Mouse (Mus musculus): Measurements from ENCODE around the gene Rtn2. TPM values are rescaled to one million over a fixed set of nuclear protein-coding genes. Genes with fewer than 3 reads are reported as not detected.

Rtn2 gene
- total RNA-seq, 2 experiments from 2014 or later: 128 to 129 TPM

- no peak for DNase-seq (ENCODE audit: low spot score in 2 of 2)
Observed at GRCm38 (mm10) chr7:19316451-19317161, 34.2 kb downstream of the Rtn2 start.

DNA sequence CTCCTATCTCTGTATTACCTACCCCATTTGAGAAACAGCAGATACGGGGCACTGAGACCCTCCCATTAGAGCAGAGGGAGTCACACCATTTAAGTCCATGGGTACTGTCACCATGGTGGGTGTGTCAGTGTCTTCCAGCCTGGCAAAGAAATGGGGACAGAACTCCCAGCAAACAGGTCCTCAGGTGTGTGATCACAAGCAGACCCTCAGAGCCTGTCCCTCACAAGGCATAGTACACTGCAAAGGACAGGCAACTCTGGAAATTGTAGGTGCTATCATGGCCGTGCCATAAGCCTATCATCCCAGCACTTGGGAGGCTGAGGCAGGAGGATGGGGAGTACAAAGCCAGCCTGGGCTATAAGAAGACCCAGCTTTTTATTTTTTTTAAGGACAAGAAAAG lies 35.8 kb downstream of the Rtn2 start:
- DNase-seq (ENCODE audit: low spot score in 2 of 2): no peak

DNA sequence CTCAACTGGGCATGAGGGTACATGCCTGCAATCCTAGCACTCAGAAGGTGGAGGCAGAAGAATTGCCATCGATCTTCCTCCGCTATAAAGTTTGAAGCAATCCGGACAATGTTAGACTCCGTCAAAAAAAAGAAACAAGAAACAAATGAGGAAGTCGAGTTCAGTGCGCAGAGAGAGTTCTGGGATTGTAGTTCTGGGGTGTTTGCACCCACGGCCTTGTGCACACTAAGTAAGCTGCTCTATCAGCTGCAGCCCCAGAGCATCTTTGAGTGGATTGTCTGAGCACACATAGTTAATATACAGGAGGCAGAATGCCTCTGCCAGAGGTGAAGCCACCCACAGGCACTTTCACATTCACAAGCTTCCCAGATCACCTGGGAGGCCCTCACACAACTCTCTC lies 36.3 kb downstream of the Rtn2 start:
- DNase-seq (ENCODE audit: low spot score in 2 of 2): no peak

GRCm38 (mm10) chr7:19319458-19319857 lies 37.0 kb downstream of the Rtn2 start:
- no peak for DNase-seq (ENCODE audit: low spot score in 2 of 2)

DNA sequence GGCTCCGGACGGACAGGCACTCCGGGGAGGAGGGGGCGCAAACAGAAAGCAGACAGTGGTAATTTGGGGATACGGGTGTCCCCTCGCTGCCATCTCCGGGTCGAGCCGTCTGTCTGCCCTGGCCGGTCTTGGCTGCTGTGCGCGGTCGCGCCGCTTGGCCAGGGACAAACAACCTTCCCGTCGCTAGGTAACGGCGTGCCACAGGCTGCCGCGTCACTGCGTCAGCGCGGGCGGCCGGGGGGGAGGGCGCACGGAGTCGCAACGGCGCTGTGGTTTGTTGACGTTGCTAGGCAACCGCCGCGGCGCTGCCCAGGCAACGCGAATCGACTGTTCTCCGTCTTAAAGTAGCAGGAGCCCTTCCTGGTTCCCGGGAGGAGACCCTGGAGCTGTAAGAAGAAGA lies 37.5 kb downstream of the Rtn2 start:
- peak; percentile 93 to 96 for DNase-seq (ENCODE audit: low spot score in 2 of 2)

DNA sequence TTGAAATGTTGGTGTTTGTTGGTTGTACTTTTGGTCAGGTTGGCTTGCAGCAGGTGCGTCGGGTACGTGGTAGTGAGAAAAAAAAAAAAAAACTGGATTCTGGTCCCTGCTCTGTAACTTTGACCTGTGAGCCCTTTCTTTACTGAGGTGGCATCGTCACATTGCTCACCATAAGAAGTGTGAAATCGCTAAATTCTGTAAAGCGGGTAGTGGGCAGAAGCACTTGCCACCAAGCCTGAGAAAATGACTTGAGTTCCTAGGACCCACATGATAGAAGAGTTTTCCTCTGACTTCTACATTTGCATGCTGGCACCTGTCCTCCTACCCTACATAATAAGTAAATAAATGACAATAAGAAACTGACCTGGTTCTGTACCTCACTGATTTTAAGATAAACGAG lies 38.2 kb downstream of the Rtn2 start:
- DNase-seq (ENCODE audit: low spot score in 2 of 2): no peak

GRCm38 (mm10) chr7:19321464-19321863 lies 39.0 kb downstream of the Rtn2 start:
- no peak for DNase-seq (ENCODE audit: low spot score in 2 of 2)

DNA sequence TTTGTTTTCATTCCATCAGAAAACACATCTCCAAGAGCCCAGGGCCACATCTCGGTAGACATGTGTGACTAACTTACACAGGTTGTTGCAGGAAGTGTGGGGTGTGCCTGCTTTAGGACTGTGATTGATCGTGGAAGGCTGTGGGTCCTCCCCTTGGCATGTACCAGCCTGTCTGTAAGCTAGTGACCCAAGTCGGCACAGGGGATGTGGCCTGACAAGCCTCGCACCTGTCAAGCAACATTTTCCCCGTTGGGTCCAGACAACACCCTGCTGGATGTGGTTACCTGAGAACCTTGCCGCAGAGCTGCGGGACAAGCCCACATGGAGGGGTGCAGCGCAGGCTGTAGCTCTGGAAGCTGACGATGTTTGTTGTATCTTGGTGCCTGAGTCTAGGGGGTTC lies 40.1 kb downstream of the Rtn2 start:
- no peak for DNase-seq (ENCODE audit: low spot score in 2 of 2)

- no peak for DNase-seq (ENCODE audit: low spot score in 2 of 2)
Observed at GRCm38 (mm10) chr7:19324221-19324620, 41.8 kb downstream of the Rtn2 start.

DNA sequence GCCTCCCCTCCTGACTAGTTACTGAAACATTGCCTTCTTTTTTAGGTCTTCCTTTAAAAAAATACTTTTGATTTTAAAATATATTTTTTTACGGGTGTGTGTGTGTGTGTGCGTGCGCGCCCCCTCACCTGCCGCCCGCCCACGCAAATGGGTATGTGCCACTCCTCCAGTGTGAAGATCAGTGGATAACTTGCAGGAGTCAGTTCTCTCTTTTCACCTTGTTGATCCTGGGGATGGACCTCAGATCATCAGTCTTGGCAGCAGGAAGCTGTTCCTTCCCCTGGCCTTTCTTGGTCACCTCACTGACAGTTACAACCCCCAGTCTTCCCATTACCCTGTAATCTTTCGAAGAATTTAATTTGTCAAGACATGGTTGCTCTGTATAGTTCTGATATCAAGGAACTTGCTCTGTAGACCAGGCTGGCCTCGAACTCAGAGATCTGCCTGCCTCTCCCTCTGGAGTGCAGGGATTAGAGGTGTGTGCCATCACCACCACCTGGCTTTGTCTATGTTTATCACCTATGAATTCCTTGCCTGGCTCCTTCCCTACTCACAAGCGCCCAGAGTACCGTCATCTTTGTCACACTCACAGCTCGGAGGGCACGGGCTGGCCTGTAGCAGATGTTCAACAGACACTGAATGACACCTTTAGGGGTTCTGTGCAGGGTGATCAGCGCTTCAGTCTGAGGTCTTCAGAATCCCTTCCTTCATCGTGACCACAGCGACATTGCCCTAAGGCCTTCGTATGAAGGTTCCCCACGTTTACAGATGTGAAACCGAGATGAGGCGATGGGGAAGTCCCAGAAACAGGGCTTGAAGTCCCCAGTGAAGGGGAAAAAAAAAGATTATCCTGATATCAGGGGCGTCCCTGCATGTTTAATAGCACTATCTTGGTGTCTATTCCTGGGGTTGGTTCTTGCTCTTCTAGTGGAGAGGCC lies 43.1 kb downstream of the Rtn2 start:
- DNase-seq (ENCODE audit: low spot score in 2 of 2): no peak

- DNase-seq (ENCODE audit: low spot score in 2 of 2): peak; percentile 73 to 77
Observed at GRCm38 (mm10) chr7:19326359-19326758, 43.9 kb downstream of the Rtn2 start.

DNA sequence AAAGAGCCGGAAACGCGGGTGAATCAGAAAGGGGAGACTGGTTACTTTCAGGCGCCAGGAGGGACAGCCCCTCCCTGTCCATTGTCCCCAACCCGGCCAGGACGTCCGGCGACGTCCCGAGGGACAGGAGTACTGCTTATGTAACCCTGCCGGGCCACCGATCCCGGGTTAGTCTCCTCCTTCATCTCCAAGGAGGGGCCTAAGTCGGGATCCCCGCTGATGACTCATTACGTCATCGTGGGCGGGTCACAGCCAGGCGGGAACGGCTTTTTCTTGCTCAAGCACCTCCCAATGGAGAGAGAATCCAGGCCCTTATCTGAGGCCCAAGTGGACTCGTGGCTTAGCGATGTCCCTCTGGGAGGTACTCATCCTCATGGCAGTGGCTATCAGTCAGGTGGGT lies 44.7 kb downstream of the Rtn2 start:
- peak; percentile 88 to 90 for DNase-seq (ENCODE audit: low spot score in 2 of 2)

DNA sequence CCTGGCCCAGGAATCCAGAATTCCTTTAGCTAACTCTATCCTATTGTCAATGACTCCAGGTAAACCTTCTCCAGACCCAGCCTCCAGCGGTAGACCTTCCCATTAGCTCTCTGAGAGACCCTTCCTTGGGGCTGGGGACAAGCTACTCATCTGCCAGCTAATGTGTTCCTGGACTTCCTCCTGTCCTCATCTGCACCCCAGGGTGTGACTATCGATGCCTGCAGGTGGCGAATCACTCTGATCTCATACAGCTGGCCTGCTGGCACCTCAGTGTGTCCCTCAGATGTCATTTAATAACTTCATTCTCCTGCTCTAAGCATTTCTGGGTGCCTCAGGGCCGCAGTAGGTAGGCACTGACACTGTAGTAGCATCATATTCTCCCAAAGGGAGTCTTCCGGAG lies 45.4 kb downstream of the Rtn2 start:
- DNase-seq (ENCODE audit: low spot score in 2 of 2): no peak

GRCm38 (mm10) chr7:19328425-19328824 lies 46.0 kb downstream of the Rtn2 start:
- DNase-seq (ENCODE audit: low spot score in 2 of 2): no peak

- no peak for DNase-seq (ENCODE audit: low spot score in 2 of 2)
Observed at GRCm38 (mm10) chr7:19331910-19332309, 49.5 kb downstream of the Rtn2 start.

- peak; percentile 83 to 91 for DNase-seq (ENCODE audit: low spot score in 2 of 2)
Observed at GRCm38 (mm10) chr7:19332709-19333352, 50.4 kb downstream of the Rtn2 start.

DNA sequence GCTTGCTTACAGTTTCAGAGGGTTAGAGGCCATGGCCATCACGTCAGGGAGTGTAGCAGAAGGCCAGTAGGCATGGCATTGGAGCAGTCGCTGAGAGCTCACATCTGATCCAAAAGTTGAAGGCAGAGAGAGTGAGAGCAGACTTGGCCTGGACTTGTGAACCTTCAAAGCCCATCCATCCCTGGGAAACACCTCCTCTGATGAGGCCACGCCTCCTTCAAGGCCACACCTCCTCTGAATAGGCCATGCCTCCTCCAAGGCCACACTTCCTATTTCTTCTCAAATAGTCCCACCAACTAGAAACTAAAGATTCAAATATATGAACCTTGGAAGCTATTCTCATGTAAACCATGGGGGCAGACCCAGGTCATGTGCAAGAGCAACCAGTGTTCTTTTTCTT lies 53.2 kb downstream of the Rtn2 start:
- no peak for DNase-seq (ENCODE audit: low spot score in 2 of 2)

DNA sequence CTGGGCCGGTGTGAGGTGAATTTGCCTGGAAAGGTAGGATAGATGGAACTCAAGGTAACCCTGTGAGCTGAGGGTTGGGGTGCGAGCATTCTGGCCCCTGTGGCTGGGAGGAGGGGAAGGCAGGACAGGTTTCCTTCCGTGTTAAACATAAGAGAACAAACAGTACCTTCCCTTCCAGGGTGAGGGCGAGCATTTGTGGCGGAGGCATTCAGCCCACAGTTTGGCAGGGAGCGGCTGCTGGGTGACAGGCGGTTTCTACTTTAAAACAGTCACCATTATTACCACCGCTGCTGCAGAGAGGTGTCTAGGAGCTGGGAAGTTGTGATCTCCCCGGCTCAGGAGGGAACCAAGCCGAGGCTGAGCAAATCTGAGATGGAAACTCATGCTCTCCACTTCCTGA lies 54.7 kb downstream of the Rtn2 start:
- DNase-seq (ENCODE audit: low spot score in 2 of 2): peak; percentile 51 to 58

- DNase-seq (ENCODE audit: low spot score in 2 of 2): no peak
Observed at GRCm38 (mm10) chr7:19338060-19338459, 55.6 kb downstream of the Rtn2 start.

GRCm38 (mm10) chr7:19338596-19338995 lies 56.2 kb downstream of the Rtn2 start:
- no peak for DNase-seq (ENCODE audit: low spot score in 2 of 2)

DNA sequence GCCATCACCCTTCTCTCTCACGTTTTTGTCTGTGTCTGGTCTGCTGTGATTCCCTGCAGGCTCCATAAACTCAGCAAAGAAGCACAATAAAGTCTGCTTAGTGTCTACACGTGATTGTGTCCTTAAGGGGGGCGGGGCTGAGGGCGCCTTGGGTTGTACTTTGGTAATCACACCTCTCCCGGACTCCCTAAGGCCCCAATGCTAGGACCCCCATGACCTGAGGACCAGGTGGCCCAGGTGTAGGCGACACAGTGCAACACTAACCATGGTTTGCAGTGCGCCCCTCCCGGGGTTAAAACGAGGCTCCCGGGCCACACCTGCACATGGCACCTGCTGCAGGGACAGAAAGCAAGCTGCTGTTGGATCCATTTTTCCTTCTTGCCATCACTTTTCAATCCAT lies 58.8 kb downstream of the Rtn2 start:
- DNase-seq (ENCODE audit: low spot score in 2 of 2): no peak
